Mouse (Mus musculus) lung, embryonic 15.5 days (tissue): Measurements from ENCODE around the gene Stim1. TPM values are rescaled to one million over a fixed set of nuclear protein-coding genes. Genes with fewer than 3 reads are reported as not detected.

ENCODE experiments used
- ATAC-seq: fragments of 200-750 bp; cut with Nextera tagmentation; 2 replicates; pipeline ENCODE4 v1.8.0; 2017; ENCODE audit warnings: moderate number of reproducible peaks, borderline replicate concordance; ENCODE audit not compliant: low FRiP score, low TSS enrichment; ENCODE audit errors: extremely low read depth
- H3K27ac ChIP-seq: fragments of 300-500 bp; sonication (generic); 2 replicates; pipeline ENCODE4 v1.5.1; 2015; ENCODE audit warnings: moderate library complexity, mild to moderate bottlenecking, inconsistent platforms
- H3K27me3 ChIP-seq: fragments of 300-500 bp; sonication (generic); 2 replicates; pipeline ENCODE4 v1.6.1; 2015; ENCODE audit warnings: inconsistent platforms
- H3K36me3 ChIP-seq: fragments of 300-500 bp; sonication (generic); 2 replicates; pipeline ENCODE4 v1.6.1; 2015; ENCODE audit warnings: inconsistent platforms
- H3K4me1 ChIP-seq: fragments of 300-500 bp; sonication (generic); 2 replicates; pipeline ENCODE4 v1.6.1; 2015; ENCODE audit warnings: inconsistent platforms
- H3K4me2 ChIP-seq: fragments of 300-500 bp; sonication (generic); 2 replicates; pipeline ENCODE4 v1.6.1; 2015; ENCODE audit warnings: inconsistent platforms, mild to moderate bottlenecking, moderate library complexity
- H3K4me3 ChIP-seq: fragments of 300-500 bp; sonication (generic); 2 replicates; pipeline ENCODE4 v1.5.1; 2015; ENCODE audit warnings: mild to moderate bottlenecking, inconsistent platforms
- H3K9ac ChIP-seq: fragments of 300-500 bp; sonication (generic); 2 replicates; pipeline ENCODE4 v1.6.1; 2015; ENCODE audit warnings: inconsistent platforms
- H3K9me3 ChIP-seq: fragments of 300-500 bp; sonication (generic); 2 replicates; pipeline ENCODE4 v1.6.1; 2016; ENCODE audit warnings: inconsistent platforms
- WGBS: fragments of 180-500 bp; shearing (Covaris S2); methylation state at CpG from one replicate; pipeline ENCODE4 v1.1.7; 2015; 5-methylcytosine and 5-hydroxymethylcytosine counted together
- polyA plus RNA-seq: library from polyadenylated mRNA; unstranded; fragments of >200 nt; fragmentation: Nextera tagmentation; extraction: Ambion mirVana; gene quantifications from 2 replicates; pipeline ENCODE4 v1.2.1, GENCODE M21; 2015

The Stim1 gene
- polyA plus RNA-seq, 1 experiment from 2014 or later: 20.1 TPM

- H3K4me2 ChIP-seq: no peak overlapping the region
- no peaks in the 10 kb centered on the region for H3K36me3 ChIP-seq
- H3K9me3 ChIP-seq: no peaks in the 10 kb centered on the region
- ATAC-seq: peak; percentile 70; the same call in 1 of the 2 replicates
- peaks cover 7% of the 10 kb centered on the region for H3K4me1 ChIP-seq
- H3K4me3 ChIP-seq: no peak overlapping the region
- no peak overlapping the region for H3K9ac ChIP-seq
- H3K27ac ChIP-seq: no peak overlapping the region
- no peaks in the 10 kb centered on the region for H3K27me3 ChIP-seq
- 10% methylated on average over 3 of the region's 3 CpGs for WGBS
Observed at GRCm38 (mm10) chr7:102337898-102338297, 70.3 kb downstream of the Stim1 start.

DNA sequence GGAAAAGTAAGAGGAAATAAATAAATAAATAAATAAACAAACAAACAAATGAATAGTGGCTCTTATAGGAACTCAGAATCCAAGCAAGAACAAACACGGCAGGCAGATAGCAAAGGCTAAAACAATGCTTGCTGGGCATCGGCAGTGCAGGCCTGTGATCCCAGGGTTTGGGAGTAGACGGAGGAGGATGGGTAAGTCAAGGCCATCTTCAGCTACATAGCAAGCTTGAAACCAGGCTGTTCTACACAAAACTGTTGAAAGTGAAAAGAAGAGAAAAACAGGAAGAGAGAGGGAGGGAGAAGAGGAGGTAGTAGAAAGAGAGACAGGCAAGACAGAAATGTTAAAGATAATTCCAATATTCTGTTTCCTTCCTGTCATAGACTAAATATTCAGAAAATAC, 71.3 kb downstream of the Stim1 start:
- no peaks in the 10 kb centered on the region for H3K27me3 ChIP-seq
- H3K36me3 ChIP-seq: no peaks in the 10 kb centered on the region
- H3K4me3 ChIP-seq: no peak overlapping the region
- no peak overlapping the region for H3K27ac ChIP-seq
- no peaks in the 10 kb centered on the region for H3K9me3 ChIP-seq
- peaks cover 7% of the 10 kb centered on the region for H3K4me1 ChIP-seq
- H3K4me2 ChIP-seq: no peak overlapping the region
- no peak for ATAC-seq
- no peak overlapping the region for H3K9ac ChIP-seq
- 76% methylated on average over 3 of the region's 3 CpGs for WGBS

- 0 out of 2 replicates have a peak, but pooled peaks cover 8% of the 10 kb centered on the region for H3K4me1 ChIP-seq
- H3K27ac ChIP-seq: no peak overlapping the region
- 47% methylated on average over 2 of the region's 2 CpGs for WGBS
- no peaks in the 10 kb centered on the region for H3K27me3 ChIP-seq
- no peaks in the 10 kb centered on the region for H3K9me3 ChIP-seq
- H3K4me2 ChIP-seq: no peak overlapping the region
- H3K36me3 ChIP-seq: no peaks in the 10 kb centered on the region
- no peak for ATAC-seq
- no peak overlapping the region for H3K4me3 ChIP-seq
- no peak overlapping the region for H3K9ac ChIP-seq
Observed at GRCm38 (mm10) chr7:102345893-102346292, 78.3 kb downstream of the Stim1 start.

- Histone ChIP-seq H3K4me2 (no peak overlapping the region), H3K27ac (no peak overlapping the region), H3K9ac (no peak overlapping the region), H3K27me3 (no peaks in the 10 kb centered on the region), H3K4me1 (0 out of 2 replicates have a peak, but pooled peaks cover 8% of the 10 kb centered on the region), H3K9me3 (no peaks in the 10 kb centered on the region), H3K36me3 (no peaks in the 10 kb centered on the region), H3K4me3 (no peak overlapping the region)
- 61% methylated on average over 3 of the region's 3 CpGs for WGBS
- ATAC-seq: no peak
Observed at GRCm38 (mm10) chr7:102347327-102347726, 79.7 kb downstream of the Stim1 start.

- Histone ChIP-seq H3K4me2 (no peak overlapping the region), H3K27ac (no peak overlapping the region), H3K36me3 (no peaks in the 10 kb centered on the region), H3K27me3 (no peaks in the 10 kb centered on the region), H3K9ac (no peak overlapping the region), H3K9me3 (no peaks in the 10 kb centered on the region), H3K4me1 (0 out of 2 replicates have a peak, but pooled peaks cover 8% of the 10 kb centered on the region), H3K4me3 (no peak overlapping the region)
- ATAC-seq: no peak
- WGBS: 58% methylated on average over 2 of the region's 2 CpGs
Observed at GRCm38 (mm10) chr7:102348681-102349080, 81.1 kb downstream of the Stim1 start.

GRCm38 (mm10) chr7:102349236-102349635, 81.6 kb downstream of the Stim1 start:
- Histone ChIP-seq H3K4me3 (no peak overlapping the region), H3K9ac (no peak overlapping the region), H3K27me3 (no peaks in the 10 kb centered on the region), H3K36me3 (no peaks in the 10 kb centered on the region), H3K4me2 (no peak overlapping the region), H3K9me3 (no peaks in the 10 kb centered on the region), H3K4me1 (0 out of 2 replicates have a peak, but pooled peaks cover 8% of the 10 kb centered on the region), H3K27ac (no peak overlapping the region)
- ATAC-seq: no peak
- WGBS: 58% methylated on average over 5 of the region's 5 CpGs

DNA sequence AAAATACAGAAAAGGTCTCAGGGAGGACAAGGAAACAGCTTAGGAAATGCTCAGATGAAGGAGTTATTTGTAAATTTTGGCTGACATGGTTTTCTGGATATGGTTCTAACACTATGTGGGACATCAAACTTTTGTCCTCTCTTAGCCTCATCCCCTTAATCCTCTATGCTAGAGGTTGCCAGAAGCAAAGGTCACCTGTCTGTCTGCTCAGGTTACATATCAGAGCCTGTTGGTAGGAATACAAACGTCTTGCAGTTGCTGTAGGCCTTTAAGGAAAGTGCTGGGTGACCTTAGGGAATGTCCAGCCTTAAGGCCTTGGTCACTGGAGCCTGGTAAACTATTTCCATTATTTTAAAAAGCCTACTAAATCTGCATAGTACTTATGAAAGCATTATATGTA, 85.8 kb downstream of the Stim1 start:
- H3K27ac ChIP-seq: no peak overlapping the region
- H3K9ac ChIP-seq: no peak overlapping the region
- no peaks in the 10 kb centered on the region for H3K9me3 ChIP-seq
- H3K4me2 ChIP-seq: no peak overlapping the region
- no peak overlapping the region for H3K4me3 ChIP-seq
- ATAC-seq: no peak
- 19% methylated on average over 1 of the region's 1 CpGs for WGBS
- no peaks in the 10 kb centered on the region for H3K36me3 ChIP-seq
- no peaks in the 10 kb centered on the region for H3K27me3 ChIP-seq
- H3K4me1 ChIP-seq: no peaks in the 10 kb centered on the region

DNA sequence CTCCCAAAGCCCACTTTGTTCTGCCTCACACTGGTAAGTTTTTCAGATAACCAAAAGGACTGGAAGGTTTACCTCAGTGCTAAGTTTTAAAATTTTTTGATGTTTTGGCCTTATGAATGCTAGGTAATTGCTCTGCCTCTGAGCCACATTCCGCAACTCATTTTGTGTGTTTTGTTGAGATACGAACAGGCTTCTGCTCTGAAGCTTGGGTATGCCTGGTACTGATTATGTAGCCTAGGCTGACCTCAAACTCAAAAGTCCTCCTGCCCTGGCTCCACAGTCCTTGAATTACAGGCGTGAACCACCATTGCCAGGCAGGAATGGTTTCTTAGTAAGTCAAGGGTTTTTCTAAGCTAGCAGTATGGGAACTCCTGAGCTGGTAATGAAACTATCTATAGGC, 90.5 kb downstream of the Stim1 start:
- Histone ChIP-seq H3K4me3 (no peak overlapping the region), H3K27me3 (no peaks in the 10 kb centered on the region), H3K4me2 (no peak overlapping the region), H3K9ac (no peak overlapping the region), H3K36me3 (no peaks in the 10 kb centered on the region), H3K4me1 (no peaks in the 10 kb centered on the region), H3K9me3 (no peaks in the 10 kb centered on the region), H3K27ac (no peak overlapping the region)
- 89% methylated on average over 3 of the region's 3 CpGs for WGBS
- ATAC-seq: no peak

GRCm38 (mm10) chr7:102361297-102361696, 93.7 kb downstream of the Stim1 start:
- Histone ChIP-seq H3K9me3 (no peaks in the 10 kb centered on the region), H3K4me1 (no peaks in the 10 kb centered on the region), H3K9ac (no peak overlapping the region), H3K27ac (no peak overlapping the region), H3K4me2 (no peak overlapping the region), H3K4me3 (no peak overlapping the region), H3K36me3 (no peaks in the 10 kb centered on the region), H3K27me3 (no peaks in the 10 kb centered on the region)
- ATAC-seq: no peak
- 22% methylated on average over 2 of the region's 2 CpGs for WGBS

- 82% methylated on average over 1 of the region's 1 CpGs for WGBS
- Histone ChIP-seq H3K27me3 (no peaks in the 10 kb centered on the region), H3K4me3 (no peak overlapping the region), H3K4me2 (no peak overlapping the region), H3K9ac (no peak overlapping the region), H3K4me1 (no peaks in the 10 kb centered on the region), H3K36me3 (no peaks in the 10 kb centered on the region), H3K9me3 (no peaks in the 10 kb centered on the region), H3K27ac (no peak overlapping the region)
- peak; percentile 14; the same call in 1 of the 2 replicates for ATAC-seq
Observed at GRCm38 (mm10) chr7:102363853-102364252, 96.2 kb downstream of the Stim1 start.

GRCm38 (mm10) chr7:102369661-102370060, 102.1 kb downstream of the Stim1 start:
- no peak for ATAC-seq
- 31% methylated on average over 4 of the region's 4 CpGs for WGBS

DNA sequence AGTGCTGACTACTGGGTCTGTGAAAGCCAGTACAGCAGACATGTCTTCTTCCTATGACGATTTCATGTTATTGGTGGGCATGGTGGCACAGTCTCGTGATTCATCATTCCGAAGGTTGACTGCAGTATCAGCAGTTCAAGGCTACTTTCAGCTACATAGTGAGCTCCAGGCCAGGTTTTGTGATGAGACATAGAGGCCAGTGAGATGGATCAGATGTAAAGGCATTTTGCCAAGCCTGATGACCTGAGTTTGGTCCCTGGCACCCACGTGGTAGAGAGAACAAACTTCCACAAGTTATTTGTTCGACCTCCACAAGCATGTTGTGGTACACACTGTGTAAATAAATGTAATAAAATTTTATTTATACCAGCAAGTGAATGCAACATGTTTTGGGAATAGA, 102.9 kb downstream of the Stim1 start:
- no peak for ATAC-seq
- Histone ChIP-seq H3K9me3 (no peaks in the 10 kb centered on the region), H3K36me3 (no peaks in the 10 kb centered on the region), H3K4me2 (no peak overlapping the region), H3K4me3 (no peak overlapping the region), H3K4me1 (no peaks in the 10 kb centered on the region), H3K9ac (no peak overlapping the region), H3K27ac (no peak overlapping the region), H3K27me3 (no peaks in the 10 kb centered on the region)
- 81% methylated on average over 5 of the region's 5 CpGs for WGBS

More at GRCm38 (mm10) chr7:102369661-102370060, 102.1 kb downstream of the Stim1 start:
- H3K9ac ChIP-seq: no peak overlapping the region
- H3K36me3 ChIP-seq: no peaks in the 10 kb centered on the region
- no peak overlapping the region for H3K4me2 ChIP-seq
- H3K27me3 ChIP-seq: no peaks in the 10 kb centered on the region
- no peaks in the 10 kb centered on the region for H3K4me1 ChIP-seq
- no peak overlapping the region for H3K4me3 ChIP-seq
- no peak overlapping the region for H3K27ac ChIP-seq
- H3K9me3 ChIP-seq: no peaks in the 10 kb centered on the region
